Mouse (Mus musculus) stomach, postnatal 0 days (tissue): ENCODE measurements around the gene Gm11639. TPM values are rescaled to one million over a fixed set of nuclear protein-coding genes. Genes with fewer than 3 reads are reported as not detected.

Source experiments
- ATAC-seq: fragments of 200-750 bp; cut with Nextera tagmentation; 2 replicates; pipeline ENCODE4 v1.8.0; 2017; ENCODE audit not compliant: low FRiP score, low TSS enrichment
- DNase-seq: peaks from one replicate; pipeline ENCODE4 v3.0.0-alpha.2; 2016; ENCODE audit warnings: low spot score
- H3K27ac ChIP-seq: fragments of 300-500 bp; sonication (generic); replicated peaks from 2 replicates; pipeline ENCODE4 v1.5.1; 2014; ENCODE audit warnings: mild to moderate bottlenecking, control low read depth
- H3K27me3 ChIP-seq: fragments of 300-500 bp; sonication (generic); 2 replicates; pipeline ENCODE4 v1.6.1; 2014; ENCODE audit warnings: low read length; ENCODE audit not compliant: control insufficient read depth, insufficient read depth
- H3K36me3 ChIP-seq: fragments of 300-500 bp; sonication (generic); 2 replicates; pipeline ENCODE4 v1.6.1; 2014; ENCODE audit warnings: low read length, mixed read lengths; ENCODE audit not compliant: control insufficient read depth, insufficient read depth
- H3K4me1 ChIP-seq: fragments of 300-500 bp; sonication (generic); replicated peaks from 2 replicates; pipeline ENCODE4 v1.6.1; 2014; ENCODE audit warnings: antibody characterized with exemption; ENCODE audit not compliant: control insufficient read depth, insufficient read depth
- H3K4me2 ChIP-seq: fragments of 300-500 bp; sonication (generic); replicated peaks from 2 replicates; pipeline ENCODE4 v1.6.1; 2014; ENCODE audit warnings: low read depth, mild to moderate bottlenecking, control low read depth, moderate library complexity
- H3K4me3 ChIP-seq: fragments of 300-500 bp; sonication (generic); 2 replicates; pipeline ENCODE4 v1.5.1; 2014; ENCODE audit warnings: low read depth, low read length, control low read depth
- H3K9ac ChIP-seq: fragments of 300-500 bp; sonication (generic); 2 replicates; pipeline ENCODE4 v1.6.1; 2014; ENCODE audit warnings: mild to moderate bottlenecking, low read length, control low read depth, mixed read lengths
- H3K9me3 ChIP-seq: fragments of 300-500 bp; sonication (generic); 2 replicates; pipeline ENCODE4 v1.6.1; 2016; ENCODE audit warnings: low read length; ENCODE audit not compliant: control insufficient read depth
- CTCF ChIP-seq: IDR thresholded peaks from 2 replicates; pipeline ENCODE4 v1.5.1; 2016; ENCODE audit warnings: antibody characterized with exemption, low read depth, mild to moderate bottlenecking, moderate library complexity
- EP300 ChIP-seq: optimal IDR thresholded peaks from 2 replicates; pipeline ENCODE3; 2016; ENCODE audit warnings: antibody characterized with exemption
- WGBS: fragments of 180-500 bp; shearing (Covaris S2); extraction: QIAGEN DNeasy Blood & Tissue Kit; methylation state at CpG from one replicate; pipeline ENCODE4 v1.1.7; 2014; 5-methylcytosine and 5-hydroxymethylcytosine counted together
- polyA plus RNA-seq: library from polyadenylated mRNA; unstranded; fragments of >200 nt; fragmentation: Nextera tagmentation; extraction: Ambion mirVana; gene quantifications from 2 replicates; pipeline ENCODE4 v1.2.1, GENCODE M21; 2015

Gene Gm11639
- polyA plus RNA-seq, 1 experiment from 2014 or later = 0.01 TPM

DNA sequence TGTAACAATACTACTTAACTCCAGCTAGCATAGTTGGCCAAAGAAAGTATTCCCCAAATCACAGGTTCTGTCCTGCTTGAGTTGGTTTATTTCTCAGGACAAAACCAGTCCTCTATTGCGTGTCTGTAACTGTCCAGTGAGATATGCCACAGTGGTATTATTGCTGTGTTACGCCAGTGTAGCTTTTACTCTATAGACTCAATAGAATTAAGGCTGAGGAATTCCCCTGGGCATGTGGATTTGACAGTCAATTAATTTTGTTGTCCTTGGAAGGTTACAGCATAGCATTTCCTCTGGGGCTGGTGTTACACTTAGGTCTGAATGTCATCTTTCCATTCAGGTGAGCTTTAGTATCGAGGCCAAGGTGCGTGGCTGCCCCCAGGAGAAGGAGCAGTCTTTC is 42.3 kb upstream of the Gm11639 start:
- Histone ChIP-seq H3K27ac (no peak overlapping the region), H3K9me3 (no peaks in the 10 kb centered on the region), H3K27me3 (no peaks in the 10 kb centered on the region), H3K4me1 (no peaks in the 10 kb centered on the region), H3K9ac (no peak overlapping the region), H3K4me2 (no peak overlapping the region), H3K4me3 (no peak overlapping the region), H3K36me3 (no peaks in the 10 kb centered on the region; the same call in 1 of the 2 replicates)
- no peak for ATAC-seq
- no peak for DNase-seq
- WGBS = 83% methylated on average over 4 of the region's 4 CpGs
- no peak for TF ChIP-seq CTCF
- no peak for TF ChIP-seq EP300

DNA sequence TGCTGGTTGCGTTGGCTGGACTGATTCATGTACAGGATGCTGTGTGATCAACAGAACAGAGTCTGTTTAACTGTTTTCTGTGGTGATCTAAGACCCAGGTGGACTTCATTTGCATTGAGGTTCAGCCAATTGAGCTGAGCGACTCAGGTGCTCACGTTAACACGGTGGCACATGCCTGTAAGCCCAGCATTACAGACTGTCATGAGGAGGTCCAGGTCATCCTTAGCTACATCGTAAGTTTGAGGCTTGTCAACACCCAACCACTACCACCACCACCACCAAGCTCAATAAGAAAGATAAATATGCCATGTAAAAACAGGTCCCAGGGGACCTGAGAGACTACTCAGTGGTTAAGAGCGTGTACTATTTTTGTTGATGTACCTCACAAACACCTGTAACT is 40.1 kb upstream of the Gm11639 start:
- H3K36me3 ChIP-seq = no peaks in the 10 kb centered on the region; the same call in 1 of the 2 replicates
- DNase-seq (no peak), ATAC-seq (no peak)
- no peaks in the 10 kb centered on the region for H3K9me3 ChIP-seq
- H3K4me3 ChIP-seq = no peak overlapping the region
- H3K4me1 ChIP-seq = no peaks in the 10 kb centered on the region
- H3K27ac ChIP-seq = no peak overlapping the region
- 94% methylated on average over 6 of the region's 6 CpGs for WGBS
- no peaks in the 10 kb centered on the region for H3K27me3 ChIP-seq
- TF ChIP-seq EP300 (no peak), CTCF (no peak)
- no peak overlapping the region for H3K4me2 ChIP-seq
- no peak overlapping the region for H3K9ac ChIP-seq

DNA sequence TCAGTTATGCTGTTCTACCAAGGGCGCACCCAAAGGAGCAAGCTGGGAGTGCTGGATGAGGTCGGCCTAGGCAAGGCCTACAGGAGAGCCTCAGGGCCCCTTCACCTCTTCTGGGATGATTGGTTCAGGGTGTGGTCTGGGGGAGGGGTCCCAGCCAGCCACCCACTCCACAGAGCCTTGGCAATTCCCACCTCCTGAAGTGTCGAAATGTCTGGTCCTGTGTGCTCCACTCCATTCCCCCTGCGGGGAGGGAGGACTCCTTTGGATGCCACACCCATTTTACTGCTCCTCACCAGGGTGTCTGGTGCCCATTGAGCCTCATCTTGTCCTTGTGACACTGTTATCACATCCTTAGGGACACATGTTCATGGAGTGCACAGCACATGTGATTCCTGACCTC is 39.3 kb upstream of the Gm11639 start:
- H3K4me2 ChIP-seq = no peak overlapping the region
- no peak overlapping the region for H3K9ac ChIP-seq
- H3K9me3 ChIP-seq = no peaks in the 10 kb centered on the region
- no peak for TF ChIP-seq CTCF
- TF ChIP-seq EP300 = no peak
- H3K4me1 ChIP-seq = no peaks in the 10 kb centered on the region
- no peak overlapping the region for H3K4me3 ChIP-seq
- no peak overlapping the region for H3K27ac ChIP-seq
- H3K27me3 ChIP-seq = no peaks in the 10 kb centered on the region
- no peaks in the 10 kb centered on the region; the same call in 1 of the 2 replicates for H3K36me3 ChIP-seq
- WGBS = 65% methylated on average over 4 of the region's 4 CpGs
- DNase-seq = no peak
- no peak for ATAC-seq

DNA sequence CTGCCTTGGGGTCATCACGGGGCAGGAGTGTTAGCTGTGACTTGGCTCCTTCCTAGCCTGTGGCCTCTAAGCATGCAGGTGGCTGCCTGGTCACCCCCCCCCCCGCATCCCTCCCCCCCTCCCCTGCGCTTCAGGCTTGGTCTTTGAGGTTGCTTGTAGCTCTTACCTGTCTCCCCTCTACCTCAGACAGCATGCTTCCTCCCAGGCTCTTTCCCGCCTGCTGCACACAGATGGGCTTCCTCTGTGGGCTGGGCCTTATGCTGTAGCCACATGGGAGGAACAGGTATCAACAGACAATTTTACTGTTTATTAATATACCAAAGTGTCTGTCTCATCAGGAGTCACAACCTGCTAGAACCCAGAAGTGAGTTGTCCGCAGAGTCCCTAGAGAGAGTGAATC is 38.9 kb upstream of the Gm11639 start:
- WGBS = 72% methylated on average over 5 of the region's 5 CpGs
- no peak for TF ChIP-seq EP300
- TF ChIP-seq CTCF = no peak
- Histone ChIP-seq H3K9me3 (no peaks in the 10 kb centered on the region), H3K4me3 (no peak overlapping the region), H3K4me2 (no peak overlapping the region), H3K4me1 (no peaks in the 10 kb centered on the region), H3K9ac (no peak overlapping the region), H3K36me3 (no peaks in the 10 kb centered on the region; the same call in 1 of the 2 replicates), H3K27me3 (no peaks in the 10 kb centered on the region), H3K27ac (0 out of 2 replicates have a peak overlapping the region, but pooled peaks have one; percentile 14)
- ATAC-seq = no peak
- no peak for DNase-seq

- Histone ChIP-seq H3K9me3 (no peaks in the 10 kb centered on the region), H3K4me1 (no peaks in the 10 kb centered on the region), H3K36me3 (no peaks in the 10 kb centered on the region; the same call in 1 of the 2 replicates), H3K27me3 (no peaks in the 10 kb centered on the region), H3K27ac (0 out of 2 replicates have a peak overlapping the region, but pooled peaks have one; percentile 14), H3K9ac (no peak overlapping the region), H3K4me3 (no peak overlapping the region), H3K4me2 (no peak overlapping the region)
- DNase-seq (no peak), ATAC-seq (no peak)
- 58% methylated on average over 8 of the region's 8 CpGs for WGBS
- no peak for TF ChIP-seq EP300
- TF ChIP-seq CTCF = no peak
Measured at GRCm38 (mm10) chr11:104647188-104647867, 38.2 kb upstream of the Gm11639 start.

DNA sequence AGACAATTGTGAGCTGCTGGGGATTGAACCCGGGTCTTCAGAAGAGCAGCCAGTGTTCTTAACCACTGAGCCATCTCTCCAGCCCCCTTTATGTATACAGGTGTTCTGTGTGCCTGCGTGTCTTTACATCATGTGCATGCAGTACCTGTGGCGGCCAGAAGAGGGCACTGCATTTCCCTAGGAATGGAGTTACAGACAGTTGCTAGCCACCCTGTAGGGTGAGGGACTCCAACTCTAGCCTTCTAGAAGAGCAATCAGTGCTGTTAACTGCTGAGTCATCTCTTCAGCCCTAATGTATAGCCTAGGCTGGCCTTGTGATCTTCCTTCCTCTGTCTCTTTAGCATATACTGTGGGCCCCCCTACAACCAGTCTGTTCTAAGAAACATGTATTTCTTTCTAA is 36.9 kb upstream of the Gm11639 start:
- ATAC-seq (0 out of 2 replicates have a peak, but pooled peaks have one; percentile 53), DNase-seq (no peak)
- H3K4me1 ChIP-seq = no peaks in the 10 kb centered on the region
- no peaks in the 10 kb centered on the region for H3K9me3 ChIP-seq
- 57% methylated on average over 3 of the region's 3 CpGs for WGBS
- H3K36me3 ChIP-seq = no peaks in the 10 kb centered on the region
- H3K27me3 ChIP-seq = no peaks in the 10 kb centered on the region
- no peak overlapping the region for H3K4me3 ChIP-seq
- no peak overlapping the region for H3K9ac ChIP-seq
- no peak overlapping the region for H3K27ac ChIP-seq
- TF ChIP-seq CTCF = peak; percentile 71
- no peak for TF ChIP-seq EP300
- no peak overlapping the region for H3K4me2 ChIP-seq
